Mouse (Mus musculus) liver, embryonic 14.5 days (tissue): Measurements from ENCODE around the gene Hmbs. TPM values are rescaled to one million over a fixed set of nuclear protein-coding genes. Genes with fewer than 3 reads are reported as not detected.
"Not testable (repeated sequence)": the region's sequence is repeated elsewhere in the genome, so short reads cannot be mapped to it uniquely, and the experiment has no call there.

Experiments used
- ATAC-seq: fragments of 200-750 bp; cut with Nextera tagmentation; 2 replicates; pipeline ENCODE4 v1.8.0; 2017; ENCODE audit warnings: moderate number of reproducible peaks, mild to moderate bottlenecking, moderate library complexity; ENCODE audit not compliant: insufficient read depth
- DNase-seq, 3 experiments: peaks; one replicate each; pipeline ENCODE4 v3.0.0-alpha.2; 2012 to 2013; ENCODE audit warnings: low read depth in 3 of 3, low spot score in 3 of 3
- H3K27ac ChIP-seq: fragments of 300-500 bp; sonication (generic); 2 replicates; pipeline ENCODE4 v1.5.1; 2014; ENCODE audit warnings: moderate library complexity, mild to moderate bottlenecking, control low read depth, inconsistent platforms
- H3K27me3 ChIP-seq: fragments of 300-500 bp; sonication (generic); 2 replicates; pipeline ENCODE4 v1.6.1; 2014; ENCODE audit warnings: mild to moderate bottlenecking, low read length, moderate library complexity; ENCODE audit not compliant: control insufficient read depth, insufficient read depth
- H3K36me3 ChIP-seq: fragments of 300-500 bp; sonication (generic); replicated peaks from 2 replicates; pipeline ENCODE4 v1.6.1; 2014; ENCODE audit warnings: low read depth; ENCODE audit not compliant: control insufficient read depth, insufficient read depth
- H3K4me1 ChIP-seq, 2 experiments: fragments of 200-500 bp in 1 of 2; fragments of 300-500 bp in 1 of 2; sonication (generic) in 1 of 2; replicated peaks; 2 replicates each; pipeline ENCODE4 v1.6.1; 2012 to 2014; ENCODE audit warnings: antibody characterized with exemption in 1 of 2, inconsistent platforms in 1 of 2, low read length in 1 of 2; ENCODE audit not compliant: control insufficient read depth in 2 of 2, insufficient read depth in 2 of 2
- H3K4me2 ChIP-seq: fragments of 300-500 bp; sonication (generic); 2 replicates; pipeline ENCODE4 v1.6.1; 2014; ENCODE audit warnings: low read depth, mild to moderate bottlenecking, control low read depth, moderate library complexity
- H3K4me3 ChIP-seq, 2 experiments: fragments of 200-500 bp in 1 of 2; fragments of 300-500 bp in 1 of 2; sonication (generic) in 1 of 2; 2 replicates each; pipeline ENCODE4 v1.5.1; 2012 to 2014; ENCODE audit warnings: low read depth in 2 of 2, low read length in 2 of 2, mild to moderate bottlenecking in 2 of 2, control low read depth in 1 of 2, inconsistent platforms in 1 of 2, moderate library complexity in 1 of 2; ENCODE audit not compliant: insufficient read depth in 1 of 2
- H3K9ac ChIP-seq: fragments of 300-500 bp; sonication (generic); replicated peaks from 2 replicates; pipeline ENCODE4 v1.6.1; 2014; ENCODE audit warnings: mild to moderate bottlenecking, control low read depth, moderate library complexity
- H3K9me3 ChIP-seq: fragments of 300-500 bp; sonication (generic); 2 replicates; pipeline ENCODE4 v1.6.1; 2016; ENCODE audit warnings: low read length, mixed read lengths; ENCODE audit not compliant: control insufficient read depth
- CTCF ChIP-seq: IDR thresholded peaks from 2 replicates; pipeline ENCODE4 v1.5.1; 2016; ENCODE audit warnings: antibody characterized with exemption, low read depth, control low read depth
- EP300 ChIP-seq: IDR thresholded peaks from 2 replicates; pipeline ENCODE4 v1.6.1; 2016; ENCODE audit warnings: antibody characterized with exemption, low read depth
- WGBS: fragments of 180-500 bp; shearing (Covaris S2); extraction: QIAGEN DNeasy Blood & Tissue Kit; methylation state at CpG from one replicate; pipeline ENCODE4 v1.1.7; 2014; ENCODE audit not compliant: insufficient replicate concordance; 5-methylcytosine and 5-hydroxymethylcytosine counted together
- polyA plus RNA-seq, 2 experiments: library from polyadenylated mRNA; depleted of rRNA in 1 of 2; stranded (reverse) in 1 of 2; unstranded in 1 of 2; fragments of >200 nt; fragmentation: Nextera tagmentation in 1 of 2; extraction: Ambion mirVana in 1 of 2; gene quantifications; 2 replicates each; pipeline versions ENCODE4 v1.2.1 to v1.2.3; 2012 to 2014

Hmbs gene
- polyA plus RNA-seq, 2 experiments: 876 to 1,376 TPM

DNA sequence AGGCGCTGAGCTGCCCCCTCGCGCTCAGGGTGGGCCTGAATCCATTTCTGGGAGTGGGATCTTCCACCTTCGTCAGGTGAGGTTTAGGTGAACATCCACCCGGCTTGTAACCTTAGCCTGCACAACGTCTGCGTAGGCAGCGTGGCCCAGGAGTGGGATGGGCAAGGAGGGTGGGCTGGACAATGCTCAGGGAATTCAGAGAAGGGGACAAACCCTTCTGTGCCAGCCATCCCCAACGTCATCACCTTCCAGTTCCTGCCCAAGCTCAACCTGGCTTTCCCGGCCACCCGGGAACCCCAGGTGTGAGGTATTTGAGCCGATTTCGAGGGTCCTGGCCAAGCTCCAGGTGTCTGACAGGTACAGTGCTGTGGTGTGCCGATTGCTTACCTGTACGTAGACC, 35.8 kb upstream of the Hmbs start:
- Histone ChIP-seq H3K9me3 (no peaks in the 10 kb centered on the region), H3K36me3 (peaks cover 32% of the 10 kb centered on the region), H3K4me2 (peak overlapping the region; percentile 99), H3K4me3 (peak overlapping the region; percentile 82 to 92), H3K27ac (peak overlapping the region; percentile 68), H3K27me3 (no peaks in the 10 kb centered on the region), H3K9ac (peak overlapping the region; percentile 90), H3K4me1 (peaks cover 15 to 18% of the 10 kb centered on the region in 2 experiments)
- WGBS: 7% methylated on average over 15 of the region's 15 CpGs
- TF ChIP-seq CTCF: no peak
- TF ChIP-seq EP300: no peak
- DNase-seq: no peak
- peak; percentile 11; the same call in 1 of the 2 replicates for ATAC-seq

DNA sequence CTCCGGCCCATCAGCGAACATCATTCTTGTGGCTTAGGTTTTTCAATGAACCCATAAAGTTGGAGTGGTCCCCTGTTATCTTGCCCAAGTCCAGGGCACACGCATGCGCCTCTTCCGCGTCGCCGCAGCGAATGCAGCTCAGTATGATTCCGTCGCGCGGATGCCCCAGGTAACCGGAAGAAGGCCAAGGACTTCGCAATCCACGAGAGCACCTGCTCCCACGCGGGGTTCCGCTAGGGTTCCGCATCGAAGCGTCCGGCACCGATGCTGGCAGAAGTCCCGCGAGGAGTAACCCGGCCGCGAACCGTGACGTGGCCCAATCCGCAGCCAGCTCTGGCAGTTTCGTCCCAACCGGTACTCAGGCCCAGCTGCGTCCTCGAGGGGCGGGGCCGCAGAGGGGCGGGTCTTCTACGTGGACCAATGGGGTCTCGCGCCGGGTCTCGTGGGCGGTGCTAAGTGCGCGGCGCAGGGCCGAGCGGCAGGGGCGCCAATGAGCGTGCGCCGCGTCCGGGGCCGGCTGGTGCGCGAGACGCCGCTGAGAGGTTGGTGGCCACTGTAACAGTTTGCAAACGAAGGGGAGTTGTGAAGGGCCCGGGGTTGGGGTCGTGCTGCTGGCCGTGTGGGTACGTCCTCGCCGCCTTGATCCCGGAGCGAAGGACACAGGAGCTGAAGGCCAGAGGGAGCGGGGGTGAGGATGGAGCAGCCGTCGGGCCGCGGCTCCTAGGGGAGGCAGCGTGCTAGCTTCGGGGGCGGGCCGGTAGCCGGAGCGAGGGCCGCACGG, 35.2 kb upstream of the Hmbs start, which contains the start of gene Hyou1:
Gene Hyou1 (plus strand): TSS at position 437 of the 781 bp plus-strand sequence.
- no peaks in the 10 kb centered on the region for H3K27me3 ChIP-seq
- WGBS: under 1% methylated on average over 83 of the region's 83 CpGs

DNA sequence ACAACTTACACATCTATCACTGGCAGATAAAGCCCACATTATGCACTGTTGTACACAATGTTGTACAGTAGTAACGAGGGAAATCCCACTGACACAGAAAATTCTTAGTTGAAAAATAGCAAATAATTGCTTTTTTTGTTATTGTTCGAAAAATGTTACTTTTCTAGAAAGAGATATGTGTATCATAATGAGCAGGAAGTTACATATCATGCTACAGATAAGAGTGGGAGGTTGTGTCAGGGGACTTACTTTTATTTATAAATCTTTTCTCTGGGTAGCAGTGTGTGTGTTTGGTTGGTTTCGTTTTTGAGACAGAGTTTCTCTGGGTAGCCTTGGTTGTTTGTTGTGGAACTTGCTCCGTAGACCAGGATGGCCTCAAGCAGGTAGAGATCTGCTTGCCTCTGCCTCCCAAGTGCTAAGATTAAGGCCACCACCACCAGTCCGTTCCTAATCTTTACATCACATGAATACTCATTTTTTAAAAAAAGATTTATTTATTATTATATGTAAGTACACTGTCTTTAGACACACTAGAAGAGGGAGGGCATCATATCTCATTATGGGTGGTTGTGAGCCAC, 34.2 kb upstream of the Hmbs start:
- Histone ChIP-seq H3K27ac (peak overlapping the region; percentile 86), H3K9ac (peak overlapping the region; percentile 83), H3K36me3 (peaks cover 24% of the 10 kb centered on the region), H3K9me3 (no peaks in the 10 kb centered on the region), H3K4me3 (peak overlapping the region; percentile 78 to 92), H3K4me2 (peak overlapping the region; percentile 72), H3K27me3 (no peaks in the 10 kb centered on the region), H3K4me1 (peaks cover 15 to 24% of the 10 kb centered on the region in 2 experiments)
- no peak for DNase-seq
- no peak for ATAC-seq
- TF ChIP-seq CTCF (no peak), EP300 (no peak)
- 38% methylated on average over 5 of the region's 5 CpGs for WGBS

More for the DNA sequence above, 35.2 kb upstream of the Hmbs start, which contains the start of gene Hyou1:
- H3K4me2 ChIP-seq: peak within 1 kb of the TSS; percentile 99
- DNase-seq (peak; percentile 93 to 94 (median 93)), ATAC-seq (peak; percentile 94)
- peak within 1 kb of the TSS; percentile 86 for H3K27ac ChIP-seq
- H3K9ac ChIP-seq: peak within 1 kb of the TSS; percentile 90
- no peaks in the 10 kb centered on the region for H3K9me3 ChIP-seq
- peak within 1 kb of the TSS; percentile 82 to 92 for H3K4me3 ChIP-seq
- H3K4me1 ChIP-seq: peaks cover 15 to 18% of the 10 kb centered on the region in 2 experiments
- H3K36me3 ChIP-seq: peaks cover 27% of the 10 kb centered on the region
- TF ChIP-seq EP300: 0 out of 2 replicates have a peak, but pooled peaks have one; percentile 17
- peak; percentile 35; the same call in 1 of the 2 replicates for TF ChIP-seq CTCF

DNA sequence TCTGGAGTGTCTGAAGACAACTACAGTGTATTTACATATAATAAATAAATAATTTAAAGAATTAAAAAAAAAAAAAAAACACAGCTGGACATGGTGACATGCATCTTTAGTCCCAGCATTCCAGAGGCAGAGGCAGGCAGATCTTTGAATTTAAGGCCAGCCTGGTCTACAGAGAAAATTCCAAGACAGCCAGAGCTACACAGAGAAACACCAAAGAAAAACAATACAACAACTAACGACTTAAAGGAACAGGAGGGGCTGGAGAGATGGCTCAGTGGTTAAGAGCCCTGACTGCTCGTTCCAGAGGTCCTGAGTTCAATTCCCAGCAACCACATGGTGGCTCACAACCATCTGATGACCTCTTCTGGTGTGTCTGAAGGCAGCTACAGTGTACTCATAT, 33.3 kb upstream of the Hmbs start:
- peaks cover 15 to 24% of the 10 kb centered on the region in 2 experiments for H3K4me1 ChIP-seq
- not testable (repeated sequence) for H3K9me3 ChIP-seq, H3K27ac ChIP-seq, H3K9ac ChIP-seq, H3K4me3 ChIP-seq, DNase-seq, H3K27me3 ChIP-seq, ATAC-seq
- peak overlapping the region; percentile 72; the same call in 1 of the 2 replicates for H3K4me2 ChIP-seq
- peaks cover 15% of the 10 kb centered on the region for H3K36me3 ChIP-seq
- WGBS: 55% methylated on average over 2 of the region's 2 CpGs

DNA sequence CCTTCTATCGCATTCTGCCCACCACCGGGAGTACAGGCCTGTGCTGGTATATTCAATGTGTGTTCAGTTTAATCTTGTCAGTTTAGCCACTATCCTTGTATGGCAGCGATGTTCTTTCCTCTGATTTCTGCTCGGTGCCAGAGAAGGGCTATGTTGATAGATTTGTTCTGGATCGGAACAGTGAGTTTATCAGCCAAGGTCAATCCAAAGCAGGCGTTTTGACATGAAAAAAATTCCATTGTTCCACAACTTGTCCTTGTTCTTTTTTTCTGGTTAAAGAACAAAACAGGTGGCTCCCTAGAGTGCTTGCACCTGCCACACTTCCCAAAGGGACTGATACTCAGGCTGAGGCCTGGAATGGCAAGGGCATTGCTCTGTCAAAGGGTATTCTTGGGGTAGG, 32.1 kb upstream of the Hmbs start:
- Histone ChIP-seq H3K4me2 (no peak overlapping the region), H3K4me3 (no peak overlapping the region), H3K36me3 (peaks cover 5% of the 10 kb centered on the region), H3K27ac (no peak overlapping the region), H3K27me3 (no peaks in the 10 kb centered on the region), H3K9me3 (no peaks in the 10 kb centered on the region), H3K4me1 (peaks cover 15 to 24% of the 10 kb centered on the region in 2 experiments), H3K9ac (no peak overlapping the region)
- no peak for DNase-seq
- TF ChIP-seq EP300: no peak
- WGBS: 77% methylated on average over 6 of the region's 6 CpGs
- ATAC-seq: no peak
